Mouse (Mus musculus) E14TG2a.4 (cell line): ENCODE results near the gene Ppp1r3f.

ENCODE experiments used
- CTCF ChIP-seq: conservative IDR thresholded peaks from 2 replicates; pipeline ENCODE4 v1.5.1; 2014; ENCODE audit warnings: low read length
- NANOG ChIP-seq: IDR thresholded peaks from 2 replicates; pipeline ENCODE4 v1.6.1; 2014; ENCODE audit warnings: borderline replicate concordance, low read length, mixed read lengths
- POU5F1 ChIP-seq: IDR thresholded peaks from 2 replicates; pipeline ENCODE4 v1.6.1; 2014; ENCODE audit warnings: low read length, borderline replicate concordance

GRCm38 (mm10) chrX:7604879-7605574 lies 30.9 kb upstream of the Ppp1r3f start, which contains the start of gene Ccdc22:
- TF ChIP-seq CTCF (no peak), NANOG (no peak), POU5F1 (no peak)
